Mouse (Mus musculus): ENCODE results near the gene Plau. TPM values are rescaled to one million over a fixed set of nuclear protein-coding genes. Genes with fewer than 3 reads are reported as not detected.

The Plau gene
- polyA plus RNA-seq, 1 experiment from 2014 or later = 1.0 TPM

DNA sequence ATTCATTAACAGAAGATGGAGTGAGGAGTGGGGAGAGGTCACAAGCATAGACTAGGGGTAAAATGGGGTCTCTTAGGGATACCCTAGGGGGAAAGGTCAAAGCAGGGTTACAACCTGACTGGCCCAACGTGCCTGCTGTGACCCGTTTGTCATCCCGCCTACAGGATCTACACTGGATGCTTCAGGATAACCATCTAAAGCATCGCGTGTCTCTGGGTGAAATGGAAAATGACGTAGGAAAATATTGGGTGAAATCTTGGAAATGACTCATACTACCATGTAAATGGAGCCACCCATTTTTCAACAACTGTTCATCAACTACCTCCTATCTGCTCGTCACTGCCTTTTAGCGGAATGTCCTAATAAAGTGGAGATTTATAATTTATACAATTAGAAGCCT is 40.3 kb upstream of the Plau start:
- no peak overlapping the region for H3K4me2 ChIP-seq (replicated peaks; ENCODE audit: low read depth, low read length)
- no peak for DNase-seq (ENCODE audit: low spot score)
- H3K4me1 ChIP-seq (ENCODE audit: insufficient read depth, low read depth, low read length) = peaks cover 6% of the 10 kb centered on the region; the same call in 1 of the 2 replicates
- ATAC-seq = no peak
- H3K27ac ChIP-seq (ENCODE audit: low read length) = no peak overlapping the region
- no peak overlapping the region for H3K9ac ChIP-seq (replicated peaks; ENCODE audit: low read depth)
- H3K9me3 ChIP-seq (ENCODE audit: low read length) = no peaks in the 10 kb centered on the region
- 67% methylated on average over 8 of the region's 8 CpGs for WGBS
- no peak overlapping the region for H3K4me3 ChIP-seq (ENCODE audit: low read depth, low read length)
- no peaks in the 10 kb centered on the region for H3K36me3 ChIP-seq (ENCODE audit: insufficient read depth, low read length)
- H3K27me3 ChIP-seq (replicated peaks; ENCODE audit: insufficient read depth, low read length) = no peaks in the 10 kb centered on the region
- no peak for TF ChIP-seq EP300 (IDR thresholded peaks at IDR 0.05)
- TF ChIP-seq CTCF (IDR thresholded peaks at IDR 0.05) = no peak

DNA sequence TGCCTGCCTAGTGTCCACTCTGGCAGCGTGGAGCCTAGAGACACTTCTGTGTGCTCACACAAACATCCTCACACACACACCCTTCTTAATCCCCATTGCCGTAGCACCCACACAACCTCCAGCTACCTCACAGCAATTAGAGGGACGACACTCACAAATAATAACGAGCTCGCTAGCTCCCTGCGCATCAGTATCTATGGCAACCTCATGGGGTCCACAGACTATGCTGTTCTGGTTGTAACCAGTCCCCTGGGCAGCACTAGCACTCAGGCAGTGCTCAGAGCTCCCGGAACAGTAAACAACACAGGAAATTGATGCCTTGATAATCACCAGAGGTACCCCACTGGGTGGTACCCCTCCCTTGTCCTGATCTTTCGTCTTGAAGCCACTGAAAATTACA is 39.8 kb upstream of the Plau start:
- WGBS = 74% methylated on average over 8 of the region's 8 CpGs
- H3K9ac ChIP-seq (replicated peaks; ENCODE audit: low read depth) = no peak overlapping the region
- no peak overlapping the region for H3K27ac ChIP-seq (ENCODE audit: low read length)
- H3K27me3 ChIP-seq (replicated peaks; ENCODE audit: insufficient read depth, low read length) = no peaks in the 10 kb centered on the region
- TF ChIP-seq EP300 (IDR thresholded peaks at IDR 0.05) (no peak), CTCF (IDR thresholded peaks at IDR 0.05) (no peak)
- ATAC-seq = no peak
- no peaks in the 10 kb centered on the region for H3K9me3 ChIP-seq (ENCODE audit: low read length)
- peaks cover 6% of the 10 kb centered on the region; the same call in 1 of the 2 replicates for H3K4me1 ChIP-seq (ENCODE audit: insufficient read depth, low read depth, low read length)
- DNase-seq (ENCODE audit: low spot score) = no peak
- no peak overlapping the region for H3K4me2 ChIP-seq (replicated peaks; ENCODE audit: low read depth, low read length)
- no peaks in the 10 kb centered on the region for H3K36me3 ChIP-seq (ENCODE audit: insufficient read depth, low read length)
- no peak overlapping the region for H3K4me3 ChIP-seq (ENCODE audit: low read depth, low read length)

DNA sequence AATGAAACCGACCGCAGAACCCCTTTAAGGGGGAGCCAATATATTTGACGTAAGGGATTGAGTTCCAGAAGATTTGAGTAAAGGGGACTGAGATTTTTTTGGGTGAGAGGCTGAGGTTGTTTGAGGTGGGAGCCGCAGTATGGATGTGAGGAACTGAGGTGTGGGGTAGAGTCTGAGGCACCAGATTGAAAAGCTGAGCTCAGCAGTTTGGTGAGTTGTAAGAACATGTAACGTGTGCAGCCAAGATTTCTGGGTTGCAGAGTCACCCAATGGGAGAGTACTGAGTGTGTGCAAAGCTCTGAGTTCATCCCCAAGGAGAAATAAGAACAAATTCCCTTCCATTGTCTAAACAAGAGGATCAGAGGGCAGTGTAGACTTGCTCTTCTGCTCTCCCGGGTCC is 38.2 kb upstream of the Plau start:
- WGBS = 74% methylated on average over 6 of the region's 6 CpGs
- TF ChIP-seq EP300 (IDR thresholded peaks at IDR 0.05) = no peak
- TF ChIP-seq CTCF (IDR thresholded peaks at IDR 0.05) = no peak
- Histone ChIP-seq H3K4me1 (ENCODE audit: insufficient read depth, low read depth, low read length) (no peaks in the 10 kb centered on the region), H3K27ac (ENCODE audit: low read length) (no peak overlapping the region), H3K36me3 (ENCODE audit: insufficient read depth, low read length) (no peaks in the 10 kb centered on the region), H3K27me3 (replicated peaks; ENCODE audit: insufficient read depth, low read length) (no peaks in the 10 kb centered on the region), H3K4me3 (ENCODE audit: low read depth, low read length) (no peak overlapping the region), H3K4me2 (replicated peaks; ENCODE audit: low read depth, low read length) (no peak overlapping the region), H3K9ac (replicated peaks; ENCODE audit: low read depth) (no peak overlapping the region), H3K9me3 (ENCODE audit: low read length) (no peaks in the 10 kb centered on the region)
- DNase-seq (ENCODE audit: low spot score) = no peak
- no peak for ATAC-seq

DNA sequence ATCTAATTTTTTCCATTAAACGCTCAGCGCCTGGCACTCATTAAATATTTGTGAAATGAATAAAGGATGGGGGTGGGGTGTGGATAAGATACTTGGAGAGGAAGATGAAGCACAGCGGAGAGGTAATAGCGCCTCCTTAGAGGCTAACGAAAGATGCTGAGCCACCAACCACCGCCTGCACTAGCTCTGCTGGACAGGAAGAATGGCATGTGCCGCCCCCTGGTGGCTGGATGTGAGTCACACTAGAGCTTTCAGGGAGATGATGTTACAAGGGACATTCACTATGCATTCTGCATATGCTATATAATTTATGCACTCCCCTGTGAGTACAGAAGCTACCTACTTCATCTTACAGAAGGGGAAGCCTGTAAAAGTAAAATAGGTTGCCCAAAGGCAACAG is 37.7 kb upstream of the Plau start:
- DNase-seq (ENCODE audit: low spot score) = peak; percentile 89
- H3K9ac ChIP-seq (replicated peaks; ENCODE audit: low read depth) = no peak overlapping the region

DNA sequence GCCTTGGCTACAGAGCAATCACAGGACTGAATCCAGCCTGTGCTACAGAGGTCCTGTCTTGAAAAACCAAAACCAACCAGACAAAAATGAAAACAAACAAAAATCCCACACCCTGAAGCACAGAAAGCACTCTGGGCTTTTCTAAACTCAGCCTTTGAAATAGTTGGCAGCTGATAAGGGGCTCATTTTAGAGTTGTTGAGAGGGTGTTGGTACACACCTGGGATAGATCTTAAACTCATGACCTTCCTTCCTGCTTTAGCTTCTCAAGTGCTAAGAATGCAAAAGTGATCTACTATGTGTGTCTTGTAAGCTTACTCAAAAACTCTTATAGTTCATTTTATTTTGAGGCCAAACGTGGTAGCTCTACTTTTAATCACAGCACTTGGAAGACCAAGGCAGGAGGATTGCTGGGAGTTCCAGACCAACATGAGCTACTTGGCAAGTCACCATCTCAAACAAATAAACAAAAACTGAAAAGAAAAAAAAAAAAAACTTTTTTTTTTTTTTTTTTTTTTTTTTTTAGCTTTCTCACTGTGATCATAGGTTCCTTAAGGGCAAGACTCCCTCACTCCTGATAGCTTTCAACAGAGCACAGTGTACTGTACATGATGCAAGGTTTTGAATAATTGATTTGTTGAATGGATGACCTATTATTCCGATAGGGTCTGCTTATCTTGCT is 33.4 kb upstream of the Plau start:
- TF ChIP-seq CTCF (IDR thresholded peaks at IDR 0.05) = no peak
- TF ChIP-seq EP300 (IDR thresholded peaks at IDR 0.05) = peak; percentile 87
- Histone ChIP-seq H3K9me3 (ENCODE audit: low read length) (no peaks in the 10 kb centered on the region), H3K4me1 (ENCODE audit: insufficient read depth, low read depth, low read length) (peaks cover 12% of the 10 kb centered on the region; the same call in 1 of the 2 replicates), H3K9ac (replicated peaks; ENCODE audit: low read depth) (no peak overlapping the region), H3K36me3 (ENCODE audit: insufficient read depth, low read length) (no peaks in the 10 kb centered on the region), H3K4me2 (replicated peaks; ENCODE audit: low read depth, low read length) (no peak overlapping the region), H3K27ac (ENCODE audit: low read length) (no peak overlapping the region), H3K4me3 (ENCODE audit: low read depth, low read length) (no peak overlapping the region), H3K27me3 (replicated peaks; ENCODE audit: insufficient read depth, low read length) (no peaks in the 10 kb centered on the region)
- ATAC-seq (peak; percentile 49), DNase-seq (ENCODE audit: low spot score) (peak; percentile 82)
- 23% methylated on average over 2 of the region's 2 CpGs for WGBS

More for the DNA sequence above, 37.7 kb upstream of the Plau start:
- TF ChIP-seq EP300 (IDR thresholded peaks at IDR 0.05) (no peak; the same call in 1 of the 2 replicates), CTCF (IDR thresholded peaks at IDR 0.05) (peak; percentile 97)
- Histone ChIP-seq H3K4me2 (replicated peaks; ENCODE audit: low read depth, low read length) (no peak overlapping the region), H3K27ac (ENCODE audit: low read length) (no peak overlapping the region), H3K27me3 (replicated peaks; ENCODE audit: insufficient read depth, low read length) (no peaks in the 10 kb centered on the region), H3K4me3 (ENCODE audit: low read depth, low read length) (no peak overlapping the region), H3K4me1 (ENCODE audit: insufficient read depth, low read depth, low read length) (no peaks in the 10 kb centered on the region), H3K36me3 (ENCODE audit: insufficient read depth, low read length) (no peaks in the 10 kb centered on the region), H3K9me3 (ENCODE audit: low read length) (no peaks in the 10 kb centered on the region)
- WGBS = 5% methylated on average over 7 of the region's 7 CpGs
- peak; percentile 27 for ATAC-seq

DNA sequence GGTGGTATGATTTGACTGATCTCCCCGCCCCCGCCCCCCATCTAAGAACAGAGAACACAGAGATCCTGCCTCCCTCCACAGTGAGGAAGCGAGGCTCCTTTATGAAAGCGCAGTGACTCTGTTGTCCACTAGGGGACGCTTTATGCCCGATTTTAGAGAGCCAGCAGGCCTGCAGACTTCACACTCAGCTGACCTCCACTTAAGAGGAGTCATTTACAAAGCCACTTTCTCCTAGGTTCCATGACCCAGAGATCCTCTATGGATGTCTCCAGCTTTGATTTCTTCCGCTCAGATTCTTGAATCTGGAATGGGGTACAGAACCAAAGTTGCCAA is 32.9 kb upstream of the Plau start:
- Histone ChIP-seq H3K4me3 (ENCODE audit: low read depth, low read length) (no peak overlapping the region), H3K36me3 (ENCODE audit: insufficient read depth, low read length) (no peaks in the 10 kb centered on the region), H3K27me3 (replicated peaks; ENCODE audit: insufficient read depth, low read length) (no peaks in the 10 kb centered on the region), H3K9ac (replicated peaks; ENCODE audit: low read depth) (no peak overlapping the region), H3K27ac (ENCODE audit: low read length) (no peak overlapping the region), H3K4me2 (replicated peaks; ENCODE audit: low read depth, low read length) (no peak overlapping the region), H3K9me3 (ENCODE audit: low read length) (no peaks in the 10 kb centered on the region), H3K4me1 (ENCODE audit: insufficient read depth, low read depth, low read length) (peaks cover 12% of the 10 kb centered on the region; the same call in 1 of the 2 replicates)
- peak; percentile 90 for DNase-seq (ENCODE audit: low spot score)
- peak; percentile 72 for ATAC-seq
- TF ChIP-seq CTCF (IDR thresholded peaks at IDR 0.05) (peak; percentile 98), EP300 (IDR thresholded peaks at IDR 0.05) (no peak)
- WGBS = 4% methylated on average over 7 of the region's 7 CpGs
